Mouse (Mus musculus): ENCODE measurements at regions not wholly inside any gene's neighbourhood (a gene's known extent, or its start where the extent isn't known, plus 50 kb on each side); places are given as distances from the start of the nearest gene placed in this dataset.

- no peak for TF ChIP-seq GATA1 (IDR thresholded peaks at IDR 0.05; ENCODE audit: borderline replicate concordance, low read length)
- no peak for TF ChIP-seq FLI1 (IDR thresholded peaks at IDR 0.05; ENCODE audit: low read length)
These were observed 346.8 kb upstream of the Negr1 start for GRCm38 (mm10) chr3:156214823-156215222.
